Mouse (Mus musculus) embryonic facial prominence, embryonic 11.5 days (tissue): ENCODE data around the gene Banp. TPM values are rescaled to one million over a fixed set of nuclear protein-coding genes. Genes with fewer than 3 reads are reported as not detected.

Source experiments
- ATAC-seq: fragments of 200-750 bp; cut with Nextera tagmentation; replicated peaks from 2 replicates; pipeline ENCODE4 v1.8.0; 2017; ENCODE audit warnings: low read depth; ENCODE audit not compliant: insufficient number of reproducible peaks, low FRiP score, low TSS enrichment
- DNase-seq: peaks from one replicate; pipeline ENCODE4 v3.0.0-alpha.2; 2015; ENCODE audit warnings: low spot score
- H3K27ac ChIP-seq: fragments of 300-500 bp; sonication (generic); replicated peaks from 2 replicates; pipeline ENCODE4 v1.5.1; 2014; ENCODE audit warnings: mild to moderate bottlenecking, low read depth, low read length, control low read depth
- H3K27me3 ChIP-seq: fragments of 300-500 bp; sonication (generic); 2 replicates; pipeline ENCODE4 v1.6.1; 2014; ENCODE audit warnings: mild to moderate bottlenecking, low read length, moderate library complexity, mixed read lengths; ENCODE audit not compliant: control insufficient read depth, insufficient read depth
- H3K36me3 ChIP-seq: fragments of 300-500 bp; sonication (generic); replicated peaks from 2 replicates; pipeline ENCODE4 v1.6.1; 2014; ENCODE audit warnings: low read depth, mild to moderate bottlenecking, low read length, moderate library complexity, mixed read lengths; ENCODE audit not compliant: control insufficient read depth, insufficient read depth
- H3K4me1 ChIP-seq: fragments of 300-500 bp; sonication (generic); 2 replicates; pipeline ENCODE4 v1.6.1; 2014; ENCODE audit warnings: low read length, mixed read lengths; ENCODE audit not compliant: control insufficient read depth, insufficient read depth
- H3K4me2 ChIP-seq: fragments of 300-500 bp; sonication (generic); 2 replicates; pipeline ENCODE4 v1.6.1; 2014; ENCODE audit warnings: low read depth, mild to moderate bottlenecking, control low read depth, low read length, moderate library complexity
- H3K4me3 ChIP-seq: fragments of 300-500 bp; sonication (generic); 2 replicates; pipeline ENCODE4 v1.5.1; 2014; ENCODE audit warnings: low read depth, low read length, control low read depth
- H3K9ac ChIP-seq: fragments of 300-500 bp; sonication (generic); replicated peaks from 2 replicates; pipeline ENCODE4 v1.6.1; 2014; ENCODE audit warnings: mild to moderate bottlenecking, control low read depth, low read length
- H3K9me3 ChIP-seq: fragments of 300-500 bp; sonication (generic); replicated peaks from 2 replicates; pipeline ENCODE4 v1.6.1; 2016; ENCODE audit warnings: mild to moderate bottlenecking, low read length, inconsistent platforms, mixed read lengths; ENCODE audit not compliant: control insufficient read depth
- WGBS: fragments of 180-500 bp; shearing (Covaris S2); extraction: QIAGEN DNeasy Blood & Tissue Kit; methylation state at CpG from one replicate; pipeline ENCODE4 v1.1.7; 2014; 5-methylcytosine and 5-hydroxymethylcytosine counted together
- polyA plus RNA-seq: library from polyadenylated mRNA; unstranded; fragments of >200 nt; fragmentation: Nextera tagmentation; extraction: Ambion mirVana; gene quantifications from 2 replicates; pipeline ENCODE4 v1.2.1, GENCODE M21; 2014

Banp gene
- polyA plus RNA-seq, 1 experiment from 2014 or later = 56.2 TPM

DNA sequence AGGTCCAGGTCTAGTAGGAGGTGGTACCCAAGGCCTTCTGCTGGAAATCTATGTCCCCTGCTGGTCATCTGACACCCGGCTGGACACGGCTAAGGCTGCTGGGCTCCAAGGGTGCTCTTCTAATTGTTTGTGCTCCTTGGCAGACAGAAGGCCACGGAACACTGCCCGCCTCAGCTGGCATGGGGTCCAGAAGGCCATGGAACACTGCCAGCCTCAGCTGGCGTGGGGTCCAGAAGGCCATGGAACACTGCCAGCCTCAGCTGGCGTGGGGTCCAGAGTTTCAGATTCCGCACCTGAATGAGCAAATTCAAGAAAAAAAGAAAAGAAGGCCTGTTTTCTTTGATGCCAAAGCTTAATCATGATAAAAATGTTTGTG, 32.0 kb downstream of the Banp start:
- H3K27ac ChIP-seq = no peak overlapping the region
- no peaks in the 10 kb centered on the region for H3K4me1 ChIP-seq
- no peak overlapping the region for H3K9ac ChIP-seq
- no peak overlapping the region for H3K4me3 ChIP-seq
- no peak for ATAC-seq
- no peak overlapping the region for H3K4me2 ChIP-seq
- no peak for DNase-seq
- H3K36me3 ChIP-seq = peaks cover 5% of the 10 kb centered on the region
- H3K9me3 ChIP-seq = no peaks in the 10 kb centered on the region
- WGBS = 95% methylated on average over 7 of the region's 7 CpGs
- no peaks in the 10 kb centered on the region for H3K27me3 ChIP-seq

GRCm38 (mm10) chr8:121985673-121986072, 36.1 kb downstream of the Banp start:
- Histone ChIP-seq H3K4me3 (no peak overlapping the region), H3K4me2 (no peak overlapping the region), H3K36me3 (no peaks in the 10 kb centered on the region), H3K9me3 (no peaks in the 10 kb centered on the region), H3K27ac (no peak overlapping the region), H3K9ac (no peak overlapping the region), H3K4me1 (no peaks in the 10 kb centered on the region), H3K27me3 (no peaks in the 10 kb centered on the region)
- WGBS = 97% methylated on average over 3 of the region's 3 CpGs
- ATAC-seq (no peak), DNase-seq (no peak)

DNA sequence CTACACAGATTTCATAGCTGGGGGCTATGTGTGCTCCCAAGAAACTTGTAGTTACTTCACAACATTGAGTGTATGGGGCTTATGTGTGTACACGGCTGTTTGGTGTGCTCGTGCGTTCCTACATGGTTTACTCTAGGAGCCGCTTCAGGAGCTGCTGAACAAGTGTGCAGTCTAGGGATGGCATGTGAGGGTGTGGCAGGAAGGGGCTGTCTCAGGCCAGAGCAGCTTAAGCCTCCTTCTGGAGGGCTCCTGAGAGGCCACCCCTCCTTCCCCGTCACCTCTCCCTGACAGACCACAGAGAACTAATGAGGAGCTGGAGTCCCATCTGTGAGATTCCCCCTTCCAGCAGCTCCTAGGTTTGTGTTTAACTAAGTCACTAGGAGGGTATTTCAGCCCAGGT, 38.3 kb downstream of the Banp start:
- Histone ChIP-seq H3K4me3 (no peak overlapping the region), H3K4me1 (no peaks in the 10 kb centered on the region), H3K27me3 (no peaks in the 10 kb centered on the region), H3K36me3 (no peaks in the 10 kb centered on the region; the same call in none of the 2 replicates), H3K9ac (no peak overlapping the region), H3K9me3 (no peaks in the 10 kb centered on the region), H3K27ac (no peak overlapping the region), H3K4me2 (no peak overlapping the region)
- ATAC-seq = no peak
- 92% methylated on average over 5 of the region's 5 CpGs for WGBS
- DNase-seq = no peak

DNA sequence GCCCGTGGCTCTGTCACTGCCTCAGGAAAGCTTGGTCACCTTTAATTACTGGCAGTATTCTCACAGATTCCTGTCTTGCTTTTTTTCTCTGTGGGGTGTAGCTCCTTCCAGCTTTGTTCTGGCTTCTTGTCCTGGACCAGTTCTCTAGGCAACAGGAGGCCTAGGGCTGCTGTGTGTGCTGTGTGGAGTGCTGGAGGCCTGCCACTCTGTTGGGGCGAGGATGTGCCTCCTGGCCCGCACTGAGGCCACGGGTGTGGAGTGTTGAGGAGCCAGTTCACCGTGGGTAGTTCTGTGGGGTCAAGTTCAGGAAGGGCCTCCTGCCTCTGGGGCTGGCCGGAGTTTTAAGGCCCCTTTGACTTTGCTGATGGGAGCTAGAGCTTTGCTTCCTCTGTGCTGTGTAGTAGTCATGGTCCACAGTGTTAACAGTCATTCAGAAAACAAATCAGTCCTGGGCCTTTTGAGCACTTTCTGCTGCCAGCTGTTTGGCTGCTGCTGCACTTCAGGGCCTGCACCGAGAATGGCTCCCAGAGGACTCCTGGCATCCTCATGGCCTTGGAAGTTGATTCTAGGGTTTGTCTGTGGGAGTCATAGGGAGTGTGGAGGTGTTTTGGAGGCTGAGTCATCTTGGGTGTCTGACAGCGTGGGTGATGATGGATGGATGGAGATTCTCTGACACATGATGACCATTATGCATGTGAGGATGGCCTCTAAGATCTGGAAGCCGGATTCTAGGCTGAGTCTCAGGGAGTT, 41.1 kb downstream of the Banp start:
- Histone ChIP-seq H3K9ac (no peak overlapping the region), H3K27ac (no peak overlapping the region), H3K4me1 (no peaks in the 10 kb centered on the region), H3K36me3 (no peaks in the 10 kb centered on the region; the same call in none of the 2 replicates), H3K9me3 (no peaks in the 10 kb centered on the region), H3K27me3 (no peaks in the 10 kb centered on the region), H3K4me2 (no peak overlapping the region), H3K4me3 (no peak overlapping the region)
- WGBS = 87% methylated on average over 9 of the region's 9 CpGs
- DNase-seq (no peak), ATAC-seq (no peak)

GRCm38 (mm10) chr8:121991611-121992010, 42.1 kb downstream of the Banp start:
- Histone ChIP-seq H3K4me2 (no peak overlapping the region), H3K4me3 (no peak overlapping the region), H3K27me3 (no peaks in the 10 kb centered on the region), H3K9ac (no peak overlapping the region), H3K27ac (no peak overlapping the region), H3K4me1 (no peaks in the 10 kb centered on the region), H3K36me3 (no peaks in the 10 kb centered on the region; the same call in none of the 2 replicates), H3K9me3 (no peaks in the 10 kb centered on the region)
- DNase-seq (no peak), ATAC-seq (no peak)
- WGBS = 93% methylated on average over 7 of the region's 7 CpGs

GRCm38 (mm10) chr8:121992911-121993310, 43.4 kb downstream of the Banp start:
- WGBS = 89% methylated on average over 4 of the region's 4 CpGs
- no peak overlapping the region for H3K4me2 ChIP-seq
- DNase-seq (no peak), ATAC-seq (no peak)
- H3K9ac ChIP-seq = no peak overlapping the region
- H3K9me3 ChIP-seq = no peaks in the 10 kb centered on the region
- no peak overlapping the region for H3K4me3 ChIP-seq
- H3K27me3 ChIP-seq = no peaks in the 10 kb centered on the region
- H3K4me1 ChIP-seq = no peaks in the 10 kb centered on the region
- H3K27ac ChIP-seq = no peak overlapping the region
- H3K36me3 ChIP-seq = peaks cover 4% of the 10 kb centered on the region

GRCm38 (mm10) chr8:121995112-121995511, 45.6 kb downstream of the Banp start:
- Histone ChIP-seq H3K27me3 (no peaks in the 10 kb centered on the region), H3K36me3 (peaks cover 6% of the 10 kb centered on the region), H3K9me3 (no peaks in the 10 kb centered on the region), H3K4me2 (no peak overlapping the region), H3K4me1 (no peaks in the 10 kb centered on the region), H3K27ac (no peak overlapping the region), H3K4me3 (no peak overlapping the region), H3K9ac (no peak overlapping the region)
- 85% methylated on average over 4 of the region's 4 CpGs for WGBS
- ATAC-seq = no peak
- no peak for DNase-seq

- 91% methylated on average over 3 of the region's 3 CpGs for WGBS
- Histone ChIP-seq H3K27ac (no peak overlapping the region), H3K9ac (no peak overlapping the region), H3K9me3 (no peaks in the 10 kb centered on the region), H3K4me1 (no peaks in the 10 kb centered on the region), H3K4me3 (no peak overlapping the region), H3K36me3 (peaks cover 6% of the 10 kb centered on the region), H3K4me2 (no peak overlapping the region), H3K27me3 (no peaks in the 10 kb centered on the region)
- DNase-seq = no peak
- ATAC-seq = no peak
Measured at GRCm38 (mm10) chr8:121995895-121996294, 46.3 kb downstream of the Banp start.
